Mouse (Mus musculus): ENCODE results near the gene Fbl.

- TF ChIP-seq TCF12 (IDR thresholded peaks at IDR 0.05; ENCODE audit: insufficient read depth, poor library complexity, severe bottlenecking) = no peak
- TF ChIP-seq POLR2A (IDR thresholded peaks at IDR 0.05; ENCODE audit: insufficient read length, low read depth) = no peak
- no peak for TF ChIP-seq MAX (IDR thresholded peaks at IDR 0.05; ENCODE audit: low read depth)
- TF ChIP-seq USF1 (IDR thresholded peaks at IDR 0.05; ENCODE audit: low read depth) = no peak
- no peak for TF ChIP-seq POLR2AphosphoS2 (IDR thresholded peaks at IDR 0.05; ENCODE audit: insufficient read length, low read depth)
- TF ChIP-seq REST (IDR thresholded peaks at IDR 0.05; ENCODE audit: insufficient read depth, insufficient read length) = no peak
- TF ChIP-seq TCF3 (IDR thresholded peaks at IDR 0.05; ENCODE audit: insufficient read length, low read depth) = no peak
- no peak for TF ChIP-seq E2F4 (IDR thresholded peaks at IDR 0.05; ENCODE audit: insufficient read depth)
- peak in 1 of 3 experiments; percentile 60 for TF ChIP-seq MYOG (IDR thresholded peaks at IDR 0.05; ENCODE audit: control insufficient read depth in 1 of 3, insufficient read depth in 1 of 3, insufficient read length in 2 of 3, low read depth in 2 of 3)
Observed at GRCm38 (mm10) chr7:28168320-28169115, 992 bp upstream of the Fbl start.

Data from myocyte (in vitro differentiated cells).